Mouse (Mus musculus) heart, embryonic 16.5 days (tissue): ENCODE data around the gene Nit1. TPM values are rescaled to one million over a fixed set of nuclear protein-coding genes. Genes with fewer than 3 reads are reported as not detected.

ENCODE experiments used
- ATAC-seq: fragments of 200-750 bp; cut with Nextera tagmentation; replicated peaks from 2 replicates; pipeline ENCODE4 v1.8.0; 2017; ENCODE audit warnings: moderate number of reproducible peaks; ENCODE audit not compliant: insufficient read depth, low FRiP score; ENCODE audit errors: extremely low read depth
- H3K27ac ChIP-seq: fragments of 300-500 bp; sonication (generic); 2 replicates; pipeline ENCODE4 v1.5.1; 2014; ENCODE audit warnings: mild to moderate bottlenecking, low read length, control low read depth, moderate library complexity
- H3K27me3 ChIP-seq: fragments of 300-500 bp; sonication (generic); 2 replicates; pipeline ENCODE4 v1.6.1; 2014; ENCODE audit warnings: low read length, mixed read lengths; ENCODE audit not compliant: control insufficient read depth, insufficient read depth
- H3K36me3 ChIP-seq: fragments of 300-500 bp; sonication (generic); 2 replicates; pipeline ENCODE4 v1.6.1; 2014; ENCODE audit not compliant: control insufficient read depth, insufficient read depth
- H3K4me1 ChIP-seq: fragments of 300-500 bp; sonication (generic); 2 replicates; pipeline ENCODE4 v1.6.1; 2014; ENCODE audit warnings: low read length, mixed read lengths; ENCODE audit not compliant: control insufficient read depth, insufficient read depth
- H3K4me2 ChIP-seq: fragments of 300-500 bp; sonication (generic); 2 replicates; pipeline ENCODE4 v1.6.1; 2014; ENCODE audit warnings: low read depth, mild to moderate bottlenecking, control low read depth, low read length
- H3K4me3 ChIP-seq: fragments of 300-500 bp; sonication (generic); 2 replicates; pipeline ENCODE4 v1.5.1; 2014; ENCODE audit warnings: mild to moderate bottlenecking, control low read depth, low read length
- H3K9ac ChIP-seq: fragments of 300-500 bp; sonication (generic); 2 replicates; pipeline ENCODE4 v1.6.1; 2014; ENCODE audit warnings: low read length, control low read depth
- H3K9me3 ChIP-seq: fragments of 300-500 bp; sonication (generic); replicated peaks from 2 replicates; pipeline ENCODE4 v1.6.1; 2016; ENCODE audit warnings: low read length; ENCODE audit not compliant: control insufficient read depth
- WGBS: fragments of 180-500 bp; shearing (Covaris S2); extraction: QIAGEN DNeasy Blood & Tissue Kit; methylation state at CpG from one replicate; pipeline ENCODE4 v1.1.7; 2014; 5-methylcytosine and 5-hydroxymethylcytosine counted together
- polyA plus RNA-seq: library from polyadenylated mRNA; unstranded; fragments of >200 nt; fragmentation: Nextera tagmentation; extraction: Ambion mirVana; gene quantifications from 2 replicates; pipeline ENCODE4 v1.2.1, GENCODE M21; 2015

Gene Nit1
- polyA plus RNA-seq, result 34.4 and 38.5 TPM in 2 replicates

GRCm38 (mm10) chr1:171345225-171346094 lies at the start of gene Nit1, which contains the start of gene Pfdn2:
TSS of gene Nit1 (minus strand) at chr1:171345646.
TSS of gene Pfdn2 (plus strand) at chr1:171345670.
- Histone ChIP-seq H3K27me3 (no peaks in the 10 kb centered on the region), H3K36me3 (peaks cover 20% of the 10 kb centered on the region), H3K9me3 (0 out of 2 replicates have a peak, but pooled peaks cover 4% of the 10 kb centered on the region), H3K9ac (peak within 1 kb of the TSS; percentile 80), H3K4me2 (peak within 1 kb of the TSS; percentile 65), H3K4me1 (peaks cover 12% of the 10 kb centered on the region), H3K4me3 (peak within 1 kb of the TSS; percentile 77), H3K27ac (peak within 1 kb of the TSS; percentile 69)
- peak; percentile 90 for ATAC-seq
- WGBS, result under 1% methylated on average over 52 of the region's 53 CpGs

GRCm38 (mm10) chr1:171390101-171390500 lies 44.7 kb upstream of the Nit1 start:
- peak overlapping the region; percentile 23 for H3K4me2 ChIP-seq
- H3K4me3 ChIP-seq, result peak overlapping the region; percentile 43
- no peaks in the 10 kb centered on the region for H3K36me3 ChIP-seq
- H3K27me3 ChIP-seq, result no peaks in the 10 kb centered on the region
- 75% methylated on average over 4 of the region's 4 CpGs for WGBS
- peak overlapping the region; percentile 7; the same call in 1 of the 2 replicates for H3K27ac ChIP-seq
- H3K9me3 ChIP-seq, result no peaks in the 10 kb centered on the region
- peak; percentile 45; the same call in 1 of the 2 replicates for ATAC-seq
- no peak overlapping the region; the same call in 1 of the 2 replicates for H3K9ac ChIP-seq
- no peaks in the 10 kb centered on the region for H3K4me1 ChIP-seq

GRCm38 (mm10) chr1:171388376-171389102 lies 43.1 kb upstream of the Nit1 start, which contains the start of gene Arhgap30:
TSS of gene Arhgap30 (plus strand) at chr1:171388954.
- Histone ChIP-seq H3K4me1 (no peaks in the 10 kb centered on the region), H3K9ac (peak within 1 kb of the TSS; percentile 28), H3K4me2 (peak within 1 kb of the TSS; percentile 23), H3K36me3 (no peaks in the 10 kb centered on the region), H3K4me3 (peak within 1 kb of the TSS; percentile 43), H3K27me3 (no peaks in the 10 kb centered on the region), H3K9me3 (no peaks in the 10 kb centered on the region), H3K27ac (peak within 1 kb of the TSS; percentile 61)
- 67% methylated on average over 15 of the region's 15 CpGs for WGBS
- peak; percentile 73 for ATAC-seq

- no peaks in the 10 kb centered on the region for H3K36me3 ChIP-seq
- WGBS, result 20% methylated on average over 6 of the region's 6 CpGs
- H3K4me3 ChIP-seq, result peak overlapping the region; percentile 8; the same call in 1 of the 2 replicates
- 0 out of 2 replicates have a peak overlapping the region, but pooled peaks have one; percentile 6 for H3K9ac ChIP-seq
- no peaks in the 10 kb centered on the region for H3K9me3 ChIP-seq
- H3K27me3 ChIP-seq, result peaks cover 2% of the 10 kb centered on the region; the same call in 1 of the 2 replicates
- 0 out of 2 replicates have a peak, but pooled peaks have one; percentile 19 for ATAC-seq
- H3K4me2 ChIP-seq, result peak overlapping the region; percentile 33; the same call in 1 of the 2 replicates
- H3K27ac ChIP-seq, result no peak overlapping the region
- no peaks in the 10 kb centered on the region for H3K4me1 ChIP-seq
Observed at GRCm38 (mm10) chr1:171387099-171387498, 41.7 kb upstream of the Nit1 start.

- 62% methylated on average over 9 of the region's 9 CpGs for WGBS
Observed at GRCm38 (mm10) chr1:171385171-171385570, 39.7 kb upstream of the Nit1 start.

GRCm38 (mm10) chr1:171384361-171384760 lies 38.9 kb upstream of the Nit1 start:
- Histone ChIP-seq H3K9ac (no peak overlapping the region), H3K4me2 (no peak overlapping the region), H3K27me3 (peaks cover 8% of the 10 kb centered on the region), H3K4me1 (peaks cover 3% of the 10 kb centered on the region; the same call in 1 of the 2 replicates), H3K36me3 (no peaks in the 10 kb centered on the region), H3K27ac (no peak overlapping the region), H3K9me3 (no peaks in the 10 kb centered on the region), H3K4me3 (no peak overlapping the region)
- no peak for ATAC-seq
- 62% methylated on average over 9 of the region's 9 CpGs for WGBS

More at GRCm38 (mm10) chr1:171385171-171385570, 39.7 kb upstream of the Nit1 start:
- H3K9me3 ChIP-seq, result no peaks in the 10 kb centered on the region
- no peak overlapping the region for H3K4me2 ChIP-seq
- ATAC-seq, result no peak
- H3K4me3 ChIP-seq, result no peak overlapping the region
- no peaks in the 10 kb centered on the region for H3K4me1 ChIP-seq
- H3K36me3 ChIP-seq, result no peaks in the 10 kb centered on the region
- H3K27ac ChIP-seq, result no peak overlapping the region
- no peak overlapping the region for H3K9ac ChIP-seq
- peaks cover 8% of the 10 kb centered on the region; the same call in 1 of the 2 replicates for H3K27me3 ChIP-seq

GRCm38 (mm10) chr1:171382096-171382620 lies 36.7 kb upstream of the Nit1 start:
- Histone ChIP-seq H3K4me3 (no peak overlapping the region), H3K4me1 (peaks cover 3% of the 10 kb centered on the region; the same call in 1 of the 2 replicates), H3K27ac (no peak overlapping the region), H3K4me2 (no peak overlapping the region), H3K9ac (no peak overlapping the region), H3K9me3 (no peaks in the 10 kb centered on the region), H3K27me3 (peaks cover 8% of the 10 kb centered on the region), H3K36me3 (no peaks in the 10 kb centered on the region)
- ATAC-seq, result no peak
- 74% methylated on average over 11 of the region's 11 CpGs for WGBS

GRCm38 (mm10) chr1:171379935-171380599 lies 34.6 kb upstream of the Nit1 start:
- no peaks in the 10 kb centered on the region for H3K9me3 ChIP-seq
- peaks cover 8% of the 10 kb centered on the region for H3K27me3 ChIP-seq
- peak overlapping the region; percentile 26 for H3K4me3 ChIP-seq
- peaks cover 3% of the 10 kb centered on the region; the same call in 1 of the 2 replicates for H3K4me1 ChIP-seq
- peak overlapping the region; percentile 62 for H3K4me2 ChIP-seq
- ATAC-seq, result peak; percentile 79
- H3K9ac ChIP-seq, result peak overlapping the region; percentile 14
- 4% methylated on average over 31 of the region's 31 CpGs for WGBS
- H3K27ac ChIP-seq, result no peak overlapping the region
- no peaks in the 10 kb centered on the region for H3K36me3 ChIP-seq
